Mouse (Mus musculus) erythroblast, adult 5-6 weeks (primary cell): ENCODE measurements around the gene Fgfr2. TPM values are rescaled to one million over a fixed set of nuclear protein-coding genes. Genes with fewer than 3 reads are reported as not detected.

Experiments used
- ATAC-seq: replicated peaks from 2 replicates; pipeline ENCODE4 v1.8.0; 2016; ENCODE audit warnings: moderate number of reproducible peaks, mild to moderate bottlenecking, moderate TSS enrichment, inconsistent platforms; ENCODE audit not compliant: poor library complexity, low FRiP score, severe bottlenecking
- total RNA-seq, 2 experiments: library from RNA; stranded (forward) in 1 of 2; stranded (reverse) in 1 of 2; fragments of 150-400 nt in 1 of 2; fragments of 200-764, 138-1000 nt in 1 of 2; gene quantifications; 2 replicates each; pipeline versions ENCODE4 v1.2.3 to v1.2.4; 2015 to 2017; ENCODE audit warnings: low replicate concordance in 2 of 2

The Fgfr2 gene
- total RNA-seq, 2 experiments from 2014 or later = 4.8 TPM; not detected in 1

DNA sequence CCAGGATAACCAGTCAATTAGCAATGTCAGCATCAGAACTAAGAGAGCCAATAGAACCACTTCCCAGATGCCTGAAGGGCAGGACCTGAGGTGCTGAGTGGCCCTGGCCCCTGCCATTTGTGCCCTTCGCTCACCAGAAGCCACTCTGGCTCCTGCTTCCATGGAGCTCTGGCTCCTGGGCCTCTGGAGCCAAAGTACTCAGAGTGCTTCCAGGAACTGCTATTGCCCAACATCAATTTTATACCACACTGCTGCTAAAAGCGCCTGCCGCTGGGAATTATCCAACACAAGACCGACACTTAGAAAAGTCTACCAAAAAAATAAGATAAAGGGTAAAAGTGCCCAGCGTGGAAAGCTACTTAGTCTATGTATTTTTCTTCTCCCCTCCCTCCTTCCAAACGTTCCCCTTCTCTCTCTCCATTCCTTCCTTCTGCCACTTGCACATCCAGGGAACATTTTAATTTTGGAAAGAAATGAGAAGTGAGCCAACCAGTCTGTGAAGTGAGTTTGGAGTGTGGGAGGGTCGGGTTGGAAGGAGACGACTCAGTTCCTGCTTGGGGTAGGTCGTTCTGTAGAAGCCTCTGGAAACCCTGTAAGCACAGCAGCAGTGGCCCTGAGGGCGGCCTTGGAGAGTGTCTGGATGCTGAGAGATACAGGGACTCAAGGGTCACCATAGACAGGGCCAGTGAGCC lies 1216.5 kb downstream of the Fgfr2 start:
- ATAC-seq = no peak

DNA sequence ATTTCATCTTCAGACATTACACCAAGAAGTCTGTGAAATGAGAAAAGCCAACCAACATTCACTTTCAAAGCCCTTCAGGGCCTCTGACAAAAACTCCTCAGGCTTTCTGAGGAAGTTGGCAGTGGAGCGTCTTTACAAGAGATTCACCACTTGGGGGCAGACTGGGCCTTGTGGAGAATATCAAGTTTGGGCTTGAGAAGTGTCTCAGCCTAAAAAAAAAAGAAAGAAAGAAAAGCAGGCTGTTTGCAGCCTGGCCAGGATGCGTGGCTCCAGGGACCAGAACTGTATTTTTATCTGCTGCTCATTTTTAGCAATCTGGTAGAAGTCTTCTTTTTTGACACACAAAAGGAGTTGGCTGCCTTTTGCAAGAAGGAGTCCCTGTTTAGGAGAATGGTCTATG lies 1223.8 kb downstream of the Fgfr2 start:
- no peak for ATAC-seq

DNA sequence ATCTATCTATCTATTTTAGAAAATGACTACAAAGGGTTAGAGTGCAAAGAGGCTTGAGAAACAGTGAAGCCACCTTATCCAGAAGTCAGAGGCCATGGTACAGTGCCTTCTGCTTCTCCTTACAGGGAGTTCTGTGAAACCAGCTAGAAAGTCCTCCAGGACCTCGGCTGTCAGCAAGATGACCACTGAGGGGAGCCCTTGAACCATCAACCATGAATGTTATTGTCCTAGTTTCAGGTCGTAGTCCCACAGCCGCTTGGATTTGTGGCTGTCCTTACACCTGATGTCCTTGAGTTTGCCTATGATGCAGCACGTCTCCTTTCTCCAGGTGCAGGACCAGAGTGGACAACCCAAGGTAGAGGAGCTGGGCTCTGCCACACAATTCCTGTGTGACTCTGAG lies 1225.9 kb downstream of the Fgfr2 start:
- no peak for ATAC-seq

GRCm38 (mm10) chr7:131882824-131883223 lies 1240.3 kb downstream of the Fgfr2 start:
- no peak for ATAC-seq

GRCm38 (mm10) chr7:131881876-131882615 lies 1241.1 kb downstream of the Fgfr2 start:
- ATAC-seq = peak; percentile 79; the same call in 1 of the 2 replicates

DNA sequence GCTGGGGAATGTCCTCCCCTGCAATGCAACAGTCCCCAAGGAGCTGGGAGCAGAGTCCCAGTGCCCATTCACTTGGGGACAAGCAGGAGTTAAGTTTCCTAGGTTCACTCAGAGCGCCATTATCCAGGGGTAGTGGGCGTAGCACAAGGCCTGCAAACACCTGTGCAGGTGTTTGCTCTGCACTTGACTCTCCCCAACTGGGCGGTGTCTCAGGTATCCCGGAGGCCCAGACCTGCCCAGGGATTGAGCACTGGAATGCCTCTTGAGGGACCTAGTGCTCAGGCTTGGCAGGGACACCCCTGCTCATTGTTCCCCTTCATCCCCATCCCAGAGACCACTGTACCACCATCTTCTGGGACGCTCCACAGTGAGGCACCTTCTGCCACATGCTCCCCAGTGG lies 1243.0 kb downstream of the Fgfr2 start:
- no peak for ATAC-seq

DNA sequence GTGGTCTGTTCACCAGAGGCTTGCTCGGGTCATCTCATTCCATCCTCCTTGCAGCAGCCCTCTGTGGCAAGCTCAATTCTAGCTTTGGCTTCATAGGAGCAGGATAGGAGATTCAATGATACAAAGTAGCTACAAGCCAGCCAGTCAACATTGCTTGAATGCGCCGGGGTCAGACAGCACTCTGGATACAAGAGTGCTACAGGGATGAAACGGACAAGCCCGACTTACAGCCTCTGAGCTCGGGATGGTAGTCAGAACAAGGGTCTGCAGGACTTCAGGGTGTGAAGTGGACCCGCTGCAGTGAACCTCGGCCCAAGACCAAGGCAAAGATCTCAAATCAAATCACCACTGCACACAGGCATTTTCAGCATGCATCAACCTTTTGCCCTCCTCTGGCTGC lies 1244.3 kb downstream of the Fgfr2 start:
- no peak for ATAC-seq

GRCm38 (mm10) chr7:131861157-131861556 lies 1262.0 kb downstream of the Fgfr2 start:
- ATAC-seq = no peak

- ATAC-seq = no peak
These were observed 1267.5 kb downstream of the Fgfr2 start for GRCm38 (mm10) chr7:131855641-131856040.

DNA sequence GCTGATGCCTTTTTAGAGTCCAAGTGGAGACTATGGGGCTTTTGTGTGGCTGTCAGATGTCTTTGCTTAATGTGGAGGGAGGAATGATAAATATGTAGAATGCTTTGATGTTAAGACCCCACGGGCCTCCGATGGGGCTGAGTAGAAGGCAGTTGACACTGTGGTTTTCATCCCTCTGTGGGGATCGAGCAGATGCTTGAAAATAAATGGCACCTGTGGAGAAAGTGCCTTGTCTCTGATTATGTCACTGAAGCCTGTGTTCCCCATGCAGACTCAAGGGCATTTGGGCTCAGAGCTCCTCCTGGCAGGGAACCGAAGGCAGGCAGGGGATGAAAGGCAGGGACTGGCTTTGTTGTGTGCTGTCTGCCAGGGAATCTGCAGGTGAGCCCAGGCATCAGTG lies 1272.6 kb downstream of the Fgfr2 start:
- no peak for ATAC-seq

GRCm38 (mm10) chr7:131846066-131846905 lies 1276.9 kb downstream of the Fgfr2 start:
- no peak for ATAC-seq

DNA sequence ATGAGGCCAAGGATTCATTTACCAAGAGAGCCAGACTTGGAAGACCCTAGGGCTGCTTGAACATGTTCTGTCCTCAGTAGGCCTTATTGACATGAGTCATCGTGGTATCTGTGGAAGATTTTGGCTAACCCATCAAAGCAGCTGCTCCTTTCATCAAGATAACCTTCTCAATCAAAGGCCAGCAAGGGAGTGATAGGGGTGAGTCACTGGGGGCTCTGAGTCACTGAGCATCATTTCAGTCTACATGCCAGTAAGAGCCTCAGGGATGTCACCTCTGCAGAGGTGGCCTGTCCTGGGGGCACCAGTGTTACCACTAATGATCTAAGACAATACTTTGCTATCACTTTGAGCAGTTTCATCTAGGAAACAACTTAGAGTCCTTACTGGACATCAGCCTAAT lies 1292.9 kb downstream of the Fgfr2 start:
- no peak for ATAC-seq

DNA sequence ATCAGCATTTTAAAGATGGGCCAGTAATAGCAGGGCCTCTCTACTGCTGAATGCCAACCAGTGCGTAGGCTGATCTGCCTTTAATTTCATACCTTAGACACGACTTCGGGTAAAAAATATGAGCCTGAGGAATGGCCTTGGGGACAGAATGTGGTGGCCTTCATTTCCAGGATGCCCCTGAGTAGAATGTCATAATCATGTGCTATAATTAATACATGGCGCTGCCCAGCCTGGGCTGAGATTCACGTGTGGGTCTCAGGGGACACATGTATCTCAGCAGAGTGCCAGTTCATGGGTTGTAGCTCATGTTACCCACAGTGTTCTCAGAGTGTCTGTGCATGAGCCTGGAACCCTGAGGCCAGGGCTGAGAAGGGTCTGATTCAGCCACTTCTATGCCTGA lies 1296.3 kb downstream of the Fgfr2 start:
- no peak for ATAC-seq

DNA sequence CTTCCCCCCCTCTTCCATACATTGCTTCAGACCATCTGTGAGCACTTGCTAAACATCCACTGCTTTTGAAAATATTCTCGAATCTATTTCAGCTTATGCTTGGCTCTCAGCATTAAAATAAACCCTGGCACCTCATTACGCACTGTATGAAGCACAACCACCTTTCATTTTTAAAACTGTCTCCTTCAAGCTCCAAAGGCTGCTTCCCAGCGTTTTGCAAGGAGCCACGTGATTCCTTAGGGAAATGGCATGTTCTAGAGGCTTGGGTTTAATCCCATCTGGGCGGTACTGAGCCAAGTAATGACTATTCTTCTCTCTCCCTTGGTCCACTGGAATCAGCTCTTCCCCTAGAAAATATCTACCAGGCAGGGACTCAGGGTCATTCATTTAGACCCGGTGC lies 1305.2 kb downstream of the Fgfr2 start:
- no peak for ATAC-seq

- ATAC-seq = no peak
These were observed 1306.5 kb downstream of the Fgfr2 start for GRCm38 (mm10) chr7:131816641-131817040.

DNA sequence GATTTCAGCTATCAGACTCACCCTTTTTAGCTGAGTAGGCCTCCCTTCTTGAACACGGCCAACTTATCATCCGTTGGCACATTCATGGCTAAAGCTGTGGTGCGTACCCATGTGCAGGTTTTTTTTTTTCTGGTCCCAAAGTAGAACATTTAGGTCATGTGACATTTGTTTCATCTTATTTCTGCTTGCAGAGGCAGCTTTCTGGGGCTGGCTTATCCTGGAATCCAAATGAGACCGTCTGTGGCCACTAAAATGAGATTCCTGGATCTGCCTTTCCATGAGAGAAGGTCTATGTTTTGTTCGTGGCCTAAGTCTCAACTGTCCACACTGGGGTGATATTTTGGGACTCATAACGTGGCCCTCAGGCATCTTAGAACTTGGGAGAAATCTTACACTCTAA lies 1311.0 kb downstream of the Fgfr2 start:
- ATAC-seq = no peak

GRCm38 (mm10) chr7:131810916-131811315 lies 1312.2 kb downstream of the Fgfr2 start:
- no peak for ATAC-seq

DNA sequence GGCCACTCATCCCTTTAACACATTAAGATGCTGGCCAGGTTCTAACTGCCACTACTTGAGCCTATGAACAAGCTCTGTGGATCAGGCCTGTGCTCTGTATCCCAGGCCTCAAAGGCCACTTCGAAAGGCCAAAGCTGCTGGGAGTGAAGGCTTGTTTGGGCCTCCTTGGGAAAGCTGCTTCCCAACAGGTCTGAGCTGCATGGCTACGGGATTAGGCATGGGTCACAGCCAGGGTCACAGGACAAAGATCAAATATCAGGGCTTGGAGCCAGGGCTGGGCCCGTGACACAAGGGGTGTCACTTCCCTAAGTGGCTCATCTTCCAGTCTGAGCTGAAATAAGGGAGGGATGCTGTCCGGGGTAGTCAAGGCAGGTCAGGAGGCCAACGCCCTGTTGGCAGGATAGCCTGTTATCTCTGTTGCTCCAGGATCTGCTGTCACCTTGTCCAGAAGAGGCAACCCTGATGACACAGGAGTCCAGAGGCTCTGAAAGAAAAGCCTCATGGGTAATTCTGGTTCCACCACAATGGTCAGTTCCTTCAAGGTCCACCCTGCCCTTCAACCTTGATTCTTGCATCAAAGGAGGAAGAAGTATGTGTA lies 1313.5 kb downstream of the Fgfr2 start:
- no peak for ATAC-seq

DNA sequence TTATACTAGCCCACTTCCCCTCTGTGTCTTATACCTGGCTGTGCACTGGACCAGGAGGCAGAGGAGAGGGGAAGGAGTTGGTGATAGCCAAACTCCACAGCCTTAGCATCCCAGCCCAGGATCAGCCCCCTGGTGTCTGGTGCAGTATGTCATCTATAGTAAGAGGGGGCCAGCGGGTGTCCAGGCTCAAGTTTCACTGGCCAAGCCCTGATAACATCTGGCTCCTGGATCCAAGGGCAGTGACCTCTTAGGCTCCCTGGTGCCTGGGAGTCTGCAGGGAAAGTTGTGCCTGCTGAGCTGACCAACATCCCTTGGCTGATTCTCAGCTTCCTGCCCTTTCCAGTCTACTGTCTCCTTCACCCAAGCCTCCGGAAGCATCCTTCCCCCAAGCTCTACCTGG lies 1315.9 kb downstream of the Fgfr2 start:
- ATAC-seq = no peak

- no peak for ATAC-seq
These were observed 1317.5 kb downstream of the Fgfr2 start for GRCm38 (mm10) chr7:131805525-131806202.
